Mouse (Mus musculus): ENCODE data around the gene Mki67. TPM values are rescaled to one million over a fixed set of nuclear protein-coding genes. Genes with fewer than 3 reads are reported as not detected.

The Mki67 gene
- polyA plus RNA-seq, 1 experiment = 0.73 TPM

DNA sequence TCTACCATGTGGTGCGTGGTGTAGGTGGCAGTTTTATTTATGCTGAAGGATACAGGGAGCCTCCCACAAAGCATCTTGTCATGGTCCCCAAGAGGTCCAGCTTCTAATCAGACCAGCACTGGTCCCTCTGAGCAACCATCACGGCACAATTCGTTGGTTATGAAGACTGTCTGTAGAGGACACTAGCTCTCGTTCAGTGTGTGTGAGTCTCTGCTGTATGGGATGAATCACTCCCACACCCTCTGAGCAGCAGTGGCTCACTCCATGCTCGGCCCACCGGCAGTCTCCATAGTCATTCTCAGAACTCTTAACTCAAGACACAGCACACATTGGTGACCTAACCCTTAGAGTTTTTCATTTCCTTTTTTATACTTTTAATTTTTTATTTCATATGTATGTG lies 61.9 kb downstream of the Mki67 start:
- no peak for DNase-seq
- no peak overlapping the region for H3K4me3 ChIP-seq (replicated peaks; ENCODE audit: extremely low read depth, low read depth, low read length)
- TF ChIP-seq POLR2A (IDR thresholded peaks at IDR 0.05; ENCODE audit: borderline replicate concordance, extremely low read depth, low read depth, low read length) = no peak
- no peak for TF ChIP-seq CTCF (IDR thresholded peaks at IDR 0.05; ENCODE audit: insufficient read depth, low read length)
- WGBS = 78% methylated on average over 6 of the region's 6 CpGs
- H3K4me1 ChIP-seq (ENCODE audit: control insufficient read depth, insufficient read depth, low read length) = no peaks in the 10 kb centered on the region

- Histone ChIP-seq H3K4me3 (replicated peaks; ENCODE audit: extremely low read depth, low read depth, low read length) (no peak overlapping the region), H3K4me1 (ENCODE audit: control insufficient read depth, insufficient read depth, low read length) (no peaks in the 10 kb centered on the region)
- TF ChIP-seq POLR2A (IDR thresholded peaks at IDR 0.05; ENCODE audit: borderline replicate concordance, extremely low read depth, low read depth, low read length) = no peak
- TF ChIP-seq CTCF (IDR thresholded peaks at IDR 0.05; ENCODE audit: insufficient read depth, low read length) = no peak
- DNase-seq = no peak
- 85% methylated on average over 7 of the region's 7 CpGs for WGBS
Measured at GRCm38 (mm10) chr7:135653601-135654000, 62.6 kb downstream of the Mki67 start.

GRCm38 (mm10) chr7:135652781-135653180 lies 63.4 kb downstream of the Mki67 start:
- no peak for TF ChIP-seq CTCF (IDR thresholded peaks at IDR 0.05; ENCODE audit: insufficient read depth, low read length)
- no peak overlapping the region for H3K4me3 ChIP-seq (replicated peaks; ENCODE audit: extremely low read depth, low read depth, low read length)
- no peak for DNase-seq
- no peaks in the 10 kb centered on the region for H3K4me1 ChIP-seq (ENCODE audit: control insufficient read depth, insufficient read depth, low read length)
- 66% methylated on average over 11 of the region's 11 CpGs for WGBS

DNA sequence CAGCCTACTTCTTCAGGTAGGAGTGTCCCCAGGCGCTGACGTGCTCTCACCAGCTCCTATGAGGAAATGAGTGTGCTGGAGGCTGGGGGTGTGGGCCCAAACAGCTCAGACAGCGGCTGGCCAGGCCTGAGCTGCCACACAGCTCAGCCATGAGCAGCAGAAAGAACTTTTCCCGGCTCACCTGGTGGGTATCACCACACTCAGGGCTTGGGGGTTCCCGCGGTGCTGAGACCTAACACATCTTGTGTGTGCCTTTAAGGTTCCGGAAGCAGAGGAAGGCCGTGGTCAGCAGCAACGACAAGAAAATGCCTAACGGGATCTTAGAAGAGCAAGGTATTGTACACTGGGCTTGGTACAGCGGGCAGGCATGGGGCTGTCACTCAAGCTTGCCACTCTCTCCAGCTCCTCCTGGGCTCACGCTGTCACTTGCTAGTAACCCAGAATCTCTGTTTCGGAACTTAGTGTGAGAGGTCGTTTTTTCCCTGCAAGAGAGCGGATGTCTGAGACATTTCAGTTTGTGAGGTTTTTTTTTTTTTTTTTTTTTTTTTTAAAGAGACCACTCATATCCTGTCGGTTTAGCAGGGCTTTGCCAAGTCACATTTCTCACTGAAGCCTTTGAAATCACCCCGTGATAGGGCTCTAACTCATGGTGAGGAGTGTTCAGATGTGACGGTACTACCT lies 64.2 kb downstream of the Mki67 start:
- Histone ChIP-seq H3K4me1 (ENCODE audit: control insufficient read depth, insufficient read depth, low read length) (no peaks in the 10 kb centered on the region), H3K4me3 (replicated peaks; ENCODE audit: extremely low read depth, low read depth, low read length) (peak overlapping the region; percentile 52)
- 27% methylated on average over 18 of the region's 18 CpGs for WGBS
- peak; percentile 49; the same call in 1 of the 2 replicates for TF ChIP-seq POLR2A (IDR thresholded peaks at IDR 0.05; ENCODE audit: borderline replicate concordance, extremely low read depth, low read depth, low read length)
- TF ChIP-seq CTCF (IDR thresholded peaks at IDR 0.05; ENCODE audit: insufficient read depth, low read length) = no peak
- peak; percentile 26 for DNase-seq

- WGBS = 77% methylated on average over 5 of the region's 5 CpGs
- DNase-seq = no peak
- no peak for TF ChIP-seq CTCF (IDR thresholded peaks at IDR 0.05; ENCODE audit: insufficient read depth, low read length)
- no peak for TF ChIP-seq POLR2A (IDR thresholded peaks at IDR 0.05; ENCODE audit: borderline replicate concordance, extremely low read depth, low read depth, low read length)
- Histone ChIP-seq H3K4me3 (replicated peaks; ENCODE audit: extremely low read depth, low read depth, low read length) (no peak overlapping the region), H3K4me1 (ENCODE audit: control insufficient read depth, insufficient read depth, low read length) (no peaks in the 10 kb centered on the region)
Measured at GRCm38 (mm10) chr7:135650061-135650460, 66.1 kb downstream of the Mki67 start.

GRCm38 (mm10) chr7:135649306-135649705 lies 66.9 kb downstream of the Mki67 start:
- H3K4me3 ChIP-seq (replicated peaks; ENCODE audit: extremely low read depth, low read depth, low read length) = no peak overlapping the region
- no peak for DNase-seq
- 92% methylated on average over 1 of the region's 1 CpGs for WGBS

DNA sequence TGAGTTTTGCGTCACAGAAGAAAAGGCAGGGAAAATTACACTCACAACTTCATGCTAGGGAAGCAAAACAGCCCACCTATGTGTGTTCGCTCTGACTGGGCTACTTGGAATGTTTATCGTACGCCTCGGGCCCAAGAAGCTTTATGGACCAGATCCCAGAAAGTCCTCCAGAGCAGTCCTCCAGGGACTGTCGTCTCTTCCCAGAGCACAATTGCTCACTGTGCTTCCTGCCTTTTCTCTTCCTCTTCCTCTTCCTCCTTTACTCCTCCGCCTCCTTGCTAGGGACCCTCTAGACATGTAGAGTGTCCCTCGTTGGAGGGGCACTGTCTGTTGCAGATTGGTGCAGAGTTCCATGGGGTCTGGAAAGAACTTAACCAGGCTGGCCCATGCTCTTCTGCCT lies 67.3 kb downstream of the Mki67 start:
- TF ChIP-seq CTCF (IDR thresholded peaks at IDR 0.05; ENCODE audit: insufficient read depth, low read length) = no peak
- TF ChIP-seq POLR2A (IDR thresholded peaks at IDR 0.05; ENCODE audit: borderline replicate concordance, extremely low read depth, low read depth, low read length) = no peak
- DNase-seq = no peak
- WGBS = 66% methylated on average over 8 of the region's 8 CpGs
- Histone ChIP-seq H3K4me1 (ENCODE audit: control insufficient read depth, insufficient read depth, low read length) (no peaks in the 10 kb centered on the region), H3K4me3 (replicated peaks; ENCODE audit: extremely low read depth, low read depth, low read length) (no peak overlapping the region)

More at GRCm38 (mm10) chr7:135649306-135649705, 66.9 kb downstream of the Mki67 start:
- TF ChIP-seq CTCF (IDR thresholded peaks at IDR 0.05; ENCODE audit: insufficient read depth, low read length) (no peak), POLR2A (IDR thresholded peaks at IDR 0.05; ENCODE audit: borderline replicate concordance, extremely low read depth, low read depth, low read length) (no peak)
- H3K4me1 ChIP-seq (ENCODE audit: control insufficient read depth, insufficient read depth, low read length) = no peaks in the 10 kb centered on the region

DNA sequence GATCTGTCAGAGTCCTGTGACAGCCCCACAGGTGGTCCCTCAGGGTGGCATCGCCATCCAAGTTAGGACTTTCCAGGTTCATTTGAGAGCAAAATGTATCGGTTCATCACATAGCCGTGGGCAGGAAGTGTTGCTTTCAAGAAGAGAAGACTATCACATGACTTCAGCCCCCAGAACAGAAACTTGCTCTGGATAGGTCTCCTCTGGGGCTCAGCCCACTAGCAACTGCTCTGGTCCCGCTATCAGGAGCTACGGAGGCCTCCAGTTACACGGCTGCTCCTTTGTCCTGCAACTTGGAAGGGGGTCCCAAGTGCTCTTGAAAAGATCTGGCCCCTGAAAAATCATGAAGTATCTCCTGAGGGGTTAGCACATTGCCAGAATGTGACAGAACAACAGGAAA lies 69.2 kb downstream of the Mki67 start:
- no peak for DNase-seq
- WGBS = 58% methylated on average over 6 of the region's 6 CpGs
- Histone ChIP-seq H3K4me1 (ENCODE audit: control insufficient read depth, insufficient read depth, low read length) (no peaks in the 10 kb centered on the region), H3K4me3 (replicated peaks; ENCODE audit: extremely low read depth, low read depth, low read length) (no peak overlapping the region)
- no peak for TF ChIP-seq POLR2A (IDR thresholded peaks at IDR 0.05; ENCODE audit: borderline replicate concordance, extremely low read depth, low read depth, low read length)
- TF ChIP-seq CTCF (IDR thresholded peaks at IDR 0.05; ENCODE audit: insufficient read depth, low read length) = no peak

- 61% methylated on average over 1 of the region's 1 CpGs for WGBS
- H3K4me1 ChIP-seq (ENCODE audit: control insufficient read depth, insufficient read depth, low read length) = no peaks in the 10 kb centered on the region
- DNase-seq = no peak
- no peak overlapping the region for H3K4me3 ChIP-seq (replicated peaks; ENCODE audit: extremely low read depth, low read depth, low read length)
- TF ChIP-seq CTCF (IDR thresholded peaks at IDR 0.05; ENCODE audit: insufficient read depth, low read length) = no peak
- no peak for TF ChIP-seq POLR2A (IDR thresholded peaks at IDR 0.05; ENCODE audit: borderline replicate concordance, extremely low read depth, low read depth, low read length)
Measured at GRCm38 (mm10) chr7:135644452-135644851, 71.7 kb downstream of the Mki67 start.

GRCm38 (mm10) chr7:135641698-135642507 lies 74.3 kb downstream of the Mki67 start:
- no peak overlapping the region for H3K4me3 ChIP-seq (replicated peaks; ENCODE audit: extremely low read depth, low read depth, low read length)
- no peaks in the 10 kb centered on the region for H3K4me1 ChIP-seq (ENCODE audit: control insufficient read depth, insufficient read depth, low read length)
- DNase-seq = no peak
- WGBS = 61% methylated on average over 14 of the region's 14 CpGs
- TF ChIP-seq CTCF (IDR thresholded peaks at IDR 0.05; ENCODE audit: insufficient read depth, low read length) (peak; percentile 27; the same call in 1 of the 2 replicates), POLR2A (IDR thresholded peaks at IDR 0.05; ENCODE audit: borderline replicate concordance, extremely low read depth, low read depth, low read length) (no peak)

Other genes starting within 250 kb of the Mki67 start
- 0.12 TPM in 1 of 2 replicates, not detected in the other for gene Clrn3, start 187.7 kb downstream of the Mki67 start, polyA plus RNA-seq (2012; rRNA removed)
- 17.1 and 21.4 TPM in 2 replicates for gene Ptpre, start 178.9 kb downstream of the Mki67 start, polyA plus RNA-seq (2012; rRNA removed)

Measured in lung, adult 2 months (tissue).